Mouse (Mus musculus): ENCODE data around the gene Nrip1. TPM values are rescaled to one million over a fixed set of nuclear protein-coding genes. Genes with fewer than 3 reads are reported as not detected.

Gene Nrip1
- polyA plus RNA-seq, 1 experiment = 2.4 TPM

- Histone ChIP-seq H3K79me3 (ENCODE audit: low read depth) (no peaks in the 10 kb centered on the region), H3ac (ENCODE audit: control insufficient read depth, insufficient read length, low read depth) (no peak overlapping the region), H3K36me3 (ENCODE audit: control insufficient read depth, insufficient read depth) (no peaks in the 10 kb centered on the region), H3K4me3 (ENCODE audit: insufficient read depth, poor library complexity, severe bottlenecking) (no peak overlapping the region), H3K27me3 (ENCODE audit: control insufficient read depth, insufficient read depth, insufficient read length) (no peaks in the 10 kb centered on the region), H3K79me2 (ENCODE audit: control insufficient read depth, insufficient read depth) (no peaks in the 10 kb centered on the region)
- TF ChIP-seq USF1 (IDR thresholded peaks at IDR 0.05; ENCODE audit: low read depth) = no peak
Measured at GRCm38 (mm10) chr16:76242850-76243249, 130.8 kb downstream of the Nrip1 start.

DNA sequence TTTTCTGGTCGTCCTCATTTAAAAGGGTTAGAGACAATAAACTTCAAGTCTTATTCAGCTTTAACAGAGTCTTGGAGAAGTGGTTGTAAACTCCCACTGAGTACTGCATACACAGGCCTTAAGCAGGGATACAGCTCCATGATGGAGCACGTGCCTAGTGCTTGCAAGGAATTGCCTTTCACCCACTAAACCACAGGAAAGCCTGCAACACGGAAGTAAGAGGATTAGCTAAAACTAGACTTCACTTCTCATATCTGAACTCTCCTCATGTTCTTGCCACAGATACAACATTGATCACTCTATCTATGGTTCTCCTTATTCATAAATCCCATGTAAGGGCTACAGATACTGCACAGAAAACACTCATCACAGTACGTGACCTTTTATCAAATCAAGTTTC is 132.4 kb downstream of the Nrip1 start:
- H3K4me3 ChIP-seq (ENCODE audit: insufficient read depth, poor library complexity, severe bottlenecking) = no peak overlapping the region
- H3K36me3 ChIP-seq (ENCODE audit: control insufficient read depth, insufficient read depth) = no peaks in the 10 kb centered on the region
- H3K27me3 ChIP-seq (ENCODE audit: control insufficient read depth, insufficient read depth, insufficient read length) = no peaks in the 10 kb centered on the region
- no peaks in the 10 kb centered on the region for H3K79me2 ChIP-seq (ENCODE audit: control insufficient read depth, insufficient read depth)
- H3ac ChIP-seq (ENCODE audit: control insufficient read depth, insufficient read length, low read depth) = no peak overlapping the region
- no peaks in the 10 kb centered on the region for H3K79me3 ChIP-seq (ENCODE audit: low read depth)
- TF ChIP-seq MAX (IDR thresholded peaks at IDR 0.05) (no peak), FOSL1 (IDR thresholded peaks at IDR 0.05; ENCODE audit: insufficient read depth, low read length, poor library complexity, severe bottlenecking) (no peak), MYOD1 (IDR thresholded peaks at IDR 0.05; ENCODE audit: control insufficient read depth, insufficient read length, low read depth) (no peak)

DNA sequence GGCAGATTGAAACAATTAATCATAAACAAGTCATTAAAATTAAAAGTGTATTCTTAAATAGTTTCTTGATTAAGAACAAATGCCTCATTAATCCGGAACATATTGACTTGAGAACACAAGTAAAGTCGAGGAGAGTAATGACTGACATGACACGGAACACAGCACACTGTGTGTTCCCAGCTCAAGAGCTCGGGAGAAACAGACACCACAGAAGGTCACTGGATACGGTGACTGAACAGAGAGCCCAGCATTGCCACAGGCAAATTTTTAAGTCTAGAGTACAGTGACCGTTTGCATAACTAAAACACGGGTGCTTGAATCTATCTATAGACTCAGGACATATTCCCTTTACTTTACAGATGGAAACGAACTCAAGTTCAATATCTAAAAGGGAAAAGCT is 134.3 kb downstream of the Nrip1 start:
- Histone ChIP-seq H3K27me3 (ENCODE audit: control insufficient read depth, insufficient read depth, insufficient read length) (no peaks in the 10 kb centered on the region), H3K36me3 (ENCODE audit: control insufficient read depth, insufficient read depth) (no peaks in the 10 kb centered on the region), H3ac (ENCODE audit: control insufficient read depth, insufficient read length, low read depth) (no peak overlapping the region), H3K79me2 (ENCODE audit: control insufficient read depth, insufficient read depth) (no peaks in the 10 kb centered on the region), H3K4me3 (ENCODE audit: insufficient read depth, poor library complexity, severe bottlenecking) (no peak overlapping the region), H3K79me3 (ENCODE audit: low read depth) (no peaks in the 10 kb centered on the region)
- TF ChIP-seq USF1 (IDR thresholded peaks at IDR 0.05; ENCODE audit: low read depth) (no peak), MYOD1 (IDR thresholded peaks at IDR 0.05; ENCODE audit: control insufficient read depth, insufficient read length, low read depth) (no peak), FOSL1 (IDR thresholded peaks at IDR 0.05; ENCODE audit: insufficient read depth, low read length, poor library complexity, severe bottlenecking) (no peak), MYOG (IDR thresholded peaks at IDR 0.05; ENCODE audit: control insufficient read depth, extremely low read depth, insufficient read length) (no peak)

DNA sequence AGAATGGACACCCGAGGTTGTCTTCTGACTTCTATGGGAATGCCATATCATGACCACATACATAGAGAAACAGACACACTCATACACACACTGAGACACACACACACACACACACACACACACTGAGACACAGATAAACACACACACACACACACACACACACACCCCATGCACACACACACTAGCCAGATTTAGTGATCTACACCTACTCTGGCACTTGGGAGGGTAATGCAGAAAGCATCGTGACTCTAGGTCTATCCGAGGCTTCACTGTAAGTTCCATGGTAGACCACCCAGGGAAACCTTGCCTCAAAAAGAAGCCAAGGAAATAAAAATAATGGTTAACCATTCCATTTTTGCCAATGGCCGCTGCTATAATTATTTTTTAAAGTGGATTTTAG is 134.8 kb downstream of the Nrip1 start:
- Histone ChIP-seq H3K79me2 (ENCODE audit: control insufficient read depth, insufficient read depth) (no peaks in the 10 kb centered on the region), H3ac (ENCODE audit: control insufficient read depth, insufficient read length, low read depth) (no peak overlapping the region), H3K27me3 (ENCODE audit: control insufficient read depth, insufficient read depth, insufficient read length) (no peaks in the 10 kb centered on the region), H3K79me3 (ENCODE audit: low read depth) (no peaks in the 10 kb centered on the region), H3K36me3 (ENCODE audit: control insufficient read depth, insufficient read depth) (no peaks in the 10 kb centered on the region), H3K4me3 (ENCODE audit: insufficient read depth, poor library complexity, severe bottlenecking) (no peak overlapping the region)
- TF ChIP-seq MAX (IDR thresholded peaks at IDR 0.05) (no peak), FOSL1 (IDR thresholded peaks at IDR 0.05; ENCODE audit: insufficient read depth, low read length, poor library complexity, severe bottlenecking) (no peak), MYOD1 (IDR thresholded peaks at IDR 0.05; ENCODE audit: control insufficient read depth, insufficient read length, low read depth) (no peak), CEBPB (IDR thresholded peaks at IDR 0.05; ENCODE audit: low read depth) (no peak), USF1 (IDR thresholded peaks at IDR 0.05; ENCODE audit: low read depth) (no peak), CTCF (IDR thresholded peaks at IDR 0.05; ENCODE audit: control insufficient read depth, insufficient read depth, insufficient read length) (no peak), MYOG (IDR thresholded peaks at IDR 0.05; ENCODE audit: control insufficient read depth, extremely low read depth, insufficient read length) (no peak)
